Mouse (Mus musculus): ENCODE results near the gene Plekha6. TPM values are rescaled to one million over a fixed set of nuclear protein-coding genes. Genes with fewer than 3 reads are reported as not detected.

Plekha6 gene
- polyA plus RNA-seq, 1 experiment = 2.6 TPM

DNA sequence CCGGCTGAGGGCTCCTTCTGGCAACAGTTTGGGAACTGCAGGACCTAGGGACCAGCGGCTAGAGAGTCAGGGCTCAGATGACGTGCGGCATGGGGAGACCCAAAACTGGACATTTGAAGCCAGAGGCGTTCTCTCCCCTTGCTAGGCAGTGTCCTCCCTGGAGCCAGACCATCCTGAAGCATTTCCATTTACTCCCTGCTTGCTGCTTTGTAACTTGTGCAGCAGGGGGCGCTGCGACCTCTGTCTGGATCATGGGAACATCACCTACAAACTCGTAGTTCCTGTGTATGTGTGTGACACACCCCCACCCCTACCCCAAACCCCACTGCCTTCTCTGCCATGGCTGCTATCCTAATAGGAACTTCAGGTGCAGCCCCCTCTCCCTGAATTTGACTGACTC lies 150.4 kb downstream of the Plekha6 start:
- no peak overlapping the region for H3K4me3 ChIP-seq (ENCODE audit: insufficient read depth, low read length)
- H3K4me1 ChIP-seq (ENCODE audit: control insufficient read depth, insufficient read depth, low read length) = no peaks in the 10 kb centered on the region
- no peak overlapping the region for H3K27ac ChIP-seq (ENCODE audit: insufficient read depth, low read length)
- TF ChIP-seq CTCF (IDR thresholded peaks at IDR 0.05; ENCODE audit: borderline replicate concordance, insufficient read depth, low read length) (peak; percentile 66; the same call in 1 of the 2 replicates), POLR2A (IDR thresholded peaks at IDR 0.05; ENCODE audit: low read depth, low read length) (no peak)

DNA sequence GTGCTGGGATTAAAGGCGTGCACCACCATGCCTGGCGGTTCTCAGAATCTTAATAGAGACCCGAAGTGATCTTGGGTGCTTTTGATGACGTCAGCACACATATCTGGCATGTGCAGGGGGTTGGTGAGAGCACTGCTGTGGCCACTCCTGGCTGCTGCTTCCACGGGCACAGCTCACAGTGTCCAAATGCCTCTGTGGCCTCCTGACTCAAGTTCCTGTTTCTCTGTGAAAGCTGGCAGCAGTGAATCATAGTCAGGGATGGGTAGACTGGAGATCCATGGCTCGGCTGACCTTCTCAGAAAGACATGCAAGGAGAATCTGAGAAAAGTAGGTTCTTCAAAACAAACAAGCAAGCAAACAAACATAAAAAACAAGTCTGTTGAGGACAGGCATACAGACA lies 151.8 kb downstream of the Plekha6 start:
- H3K27ac ChIP-seq (ENCODE audit: insufficient read depth, low read length) = no peak overlapping the region
- TF ChIP-seq POLR2A (IDR thresholded peaks at IDR 0.05; ENCODE audit: low read depth, low read length) (no peak), CTCF (IDR thresholded peaks at IDR 0.05; ENCODE audit: borderline replicate concordance, insufficient read depth, low read length) (no peak)
- no peaks in the 10 kb centered on the region for H3K4me1 ChIP-seq (ENCODE audit: control insufficient read depth, insufficient read depth, low read length)
- no peak overlapping the region for H3K4me3 ChIP-seq (ENCODE audit: insufficient read depth, low read length)

DNA sequence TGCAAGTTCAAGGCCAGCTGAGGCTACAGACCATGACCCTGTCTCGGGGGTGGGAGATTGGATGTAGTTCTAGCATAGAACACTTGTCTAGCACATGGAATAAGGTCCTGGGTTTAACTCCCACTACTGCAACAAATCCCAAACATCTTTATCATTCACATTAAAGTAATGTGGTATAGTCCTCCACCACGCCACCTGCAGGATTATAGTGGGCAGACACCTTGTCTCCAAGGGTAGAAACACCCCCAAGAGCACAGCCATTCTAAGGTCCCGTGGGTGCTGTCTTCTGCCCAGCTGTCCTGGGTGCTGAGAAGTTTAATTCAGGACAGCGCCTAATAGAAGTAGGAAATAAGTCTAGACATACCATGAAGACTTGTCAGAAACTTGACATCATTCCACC lies 152.6 kb downstream of the Plekha6 start:
- no peak overlapping the region for H3K4me3 ChIP-seq (ENCODE audit: insufficient read depth, low read length)
- TF ChIP-seq CTCF (IDR thresholded peaks at IDR 0.05; ENCODE audit: borderline replicate concordance, insufficient read depth, low read length) (no peak), POLR2A (IDR thresholded peaks at IDR 0.05; ENCODE audit: low read depth, low read length) (no peak)

DNA sequence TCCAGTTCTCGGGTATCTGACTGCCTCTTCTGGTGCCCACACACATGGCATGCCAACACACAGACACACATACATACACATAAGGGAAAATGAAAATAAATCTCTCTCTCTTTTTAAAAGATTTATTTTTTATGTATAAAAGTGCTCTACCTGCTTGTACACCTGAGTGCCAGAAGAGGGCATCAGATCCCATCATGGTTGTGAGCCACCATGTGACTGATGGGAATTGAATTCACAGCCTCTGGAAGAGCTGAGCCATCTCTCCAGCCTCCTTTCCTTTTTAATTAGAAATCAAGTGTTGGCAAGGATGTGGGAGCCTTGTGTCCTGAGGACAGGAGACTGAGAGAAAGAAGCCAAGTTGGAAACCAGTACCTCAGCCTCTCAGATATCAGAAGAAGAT lies 153.1 kb downstream of the Plekha6 start:
- no peak overlapping the region for H3K27ac ChIP-seq (ENCODE audit: insufficient read depth, low read length)
- H3K4me1 ChIP-seq (ENCODE audit: control insufficient read depth, insufficient read depth, low read length) = no peaks in the 10 kb centered on the region
- no peak overlapping the region for H3K4me3 ChIP-seq (ENCODE audit: insufficient read depth, low read length)
- no peak for TF ChIP-seq POLR2A (IDR thresholded peaks at IDR 0.05; ENCODE audit: low read depth, low read length)
- TF ChIP-seq CTCF (IDR thresholded peaks at IDR 0.05; ENCODE audit: borderline replicate concordance, insufficient read depth, low read length) = no peak

More for the DNA sequence above, 152.6 kb downstream of the Plekha6 start:
- Histone ChIP-seq H3K4me1 (ENCODE audit: control insufficient read depth, insufficient read depth, low read length) (no peaks in the 10 kb centered on the region), H3K27ac (ENCODE audit: insufficient read depth, low read length) (no peak overlapping the region)

DNA sequence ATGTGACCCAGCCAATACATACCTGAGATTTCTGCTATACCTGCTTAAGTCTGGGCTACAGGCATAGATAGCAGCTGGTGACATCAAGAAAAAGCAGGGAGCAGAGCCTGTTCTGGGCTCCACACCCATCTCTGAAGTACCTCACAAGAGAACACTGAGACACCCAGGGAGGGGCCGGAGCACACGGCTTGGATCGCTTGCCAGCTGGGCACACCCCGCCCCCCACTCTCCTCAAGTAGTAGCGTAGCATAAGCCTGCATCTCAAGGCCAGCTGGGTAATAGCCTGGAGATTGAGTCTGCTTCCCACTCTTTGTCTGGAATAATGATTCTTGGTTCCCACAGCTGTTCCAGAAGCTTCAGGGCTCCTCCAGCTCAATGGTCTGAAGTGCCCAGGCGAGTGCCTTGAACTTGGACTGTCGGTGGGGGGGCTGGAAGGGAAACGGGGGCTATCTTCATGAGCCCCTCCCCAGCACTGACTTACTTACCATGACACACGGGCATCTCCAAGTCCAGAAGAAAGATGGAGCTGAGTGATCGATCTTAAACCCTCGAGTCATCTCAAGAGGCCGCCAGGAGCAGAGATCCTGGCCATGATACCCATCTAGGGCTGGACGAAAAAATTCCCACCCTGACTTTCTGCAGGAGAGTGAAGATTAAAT lies 157.4 kb downstream of the Plekha6 start, which contains the start of gene Kiss1:
Gene Kiss1, plus strand, starts transcription at position 609 of the 659 bp plus-strand sequence.
- H3K4me1 ChIP-seq (ENCODE audit: control insufficient read depth, insufficient read depth, low read length) = no peaks in the 10 kb centered on the region
- no peak within 1 kb of the TSS for H3K4me3 ChIP-seq (ENCODE audit: insufficient read depth, low read length)
- TF ChIP-seq POLR2A (IDR thresholded peaks at IDR 0.05; ENCODE audit: low read depth, low read length) = no peak
- TF ChIP-seq CTCF (IDR thresholded peaks at IDR 0.05; ENCODE audit: borderline replicate concordance, insufficient read depth, low read length) = no peak
- H3K27ac ChIP-seq (ENCODE audit: insufficient read depth, low read length) = no peak within 1 kb of the TSS

DNA sequence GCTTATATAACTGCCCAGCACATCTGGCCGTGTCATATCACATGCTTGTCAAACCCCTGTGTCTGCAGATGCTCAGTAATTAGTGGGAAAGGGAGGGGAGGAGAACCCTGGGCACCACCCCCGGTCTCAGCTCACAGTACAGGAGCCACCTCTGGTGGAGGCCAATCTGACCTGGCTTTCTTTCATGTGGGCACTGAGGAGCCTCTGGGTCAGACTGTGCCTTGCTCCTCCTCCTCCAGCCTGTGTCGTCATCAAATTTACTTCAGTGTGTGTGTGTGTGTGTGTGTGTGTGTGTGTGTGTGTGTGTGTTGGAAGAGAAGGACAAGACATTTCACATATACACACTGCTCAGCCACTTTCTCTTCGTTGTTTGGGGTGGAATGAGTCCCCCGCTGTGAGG lies 159.3 kb downstream of the Plekha6 start:
- no peak for TF ChIP-seq POLR2A (IDR thresholded peaks at IDR 0.05; ENCODE audit: low read depth, low read length)
- TF ChIP-seq CTCF (IDR thresholded peaks at IDR 0.05; ENCODE audit: borderline replicate concordance, insufficient read depth, low read length) = no peak
- Histone ChIP-seq H3K4me3 (ENCODE audit: insufficient read depth, low read length) (no peak overlapping the region), H3K4me1 (ENCODE audit: control insufficient read depth, insufficient read depth, low read length) (no peaks in the 10 kb centered on the region)

DNA sequence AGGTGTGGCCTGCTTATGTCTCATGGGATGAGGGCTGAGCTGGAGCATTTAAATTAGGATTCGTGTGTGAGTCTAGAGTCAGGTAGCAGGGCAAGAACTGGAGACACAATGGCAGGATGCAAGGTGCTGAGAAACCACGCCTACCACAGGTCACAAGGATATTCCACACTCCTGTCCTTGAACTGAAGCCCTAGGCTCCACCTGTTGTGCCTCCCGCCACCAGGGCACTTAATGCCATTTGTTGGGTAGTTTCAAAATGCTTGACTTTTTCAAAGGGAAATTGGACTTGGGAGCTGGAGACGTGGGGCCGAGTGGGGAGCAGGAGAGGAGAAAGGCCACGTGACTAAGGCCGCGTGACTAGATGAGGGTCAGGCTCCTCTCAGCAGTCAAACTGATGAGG lies 161.9 kb downstream of the Plekha6 start:
- TF ChIP-seq POLR2A (IDR thresholded peaks at IDR 0.05; ENCODE audit: low read depth, low read length) (no peak), CTCF (IDR thresholded peaks at IDR 0.05; ENCODE audit: borderline replicate concordance, insufficient read depth, low read length) (no peak)
- Histone ChIP-seq H3K27ac (ENCODE audit: insufficient read depth, low read length) (no peak overlapping the region), H3K4me1 (ENCODE audit: control insufficient read depth, insufficient read depth, low read length) (no peaks in the 10 kb centered on the region), H3K4me3 (ENCODE audit: insufficient read depth, low read length) (no peak overlapping the region)

More for the DNA sequence above, 159.3 kb downstream of the Plekha6 start:
- no peak overlapping the region for H3K27ac ChIP-seq (ENCODE audit: insufficient read depth, low read length)

DNA sequence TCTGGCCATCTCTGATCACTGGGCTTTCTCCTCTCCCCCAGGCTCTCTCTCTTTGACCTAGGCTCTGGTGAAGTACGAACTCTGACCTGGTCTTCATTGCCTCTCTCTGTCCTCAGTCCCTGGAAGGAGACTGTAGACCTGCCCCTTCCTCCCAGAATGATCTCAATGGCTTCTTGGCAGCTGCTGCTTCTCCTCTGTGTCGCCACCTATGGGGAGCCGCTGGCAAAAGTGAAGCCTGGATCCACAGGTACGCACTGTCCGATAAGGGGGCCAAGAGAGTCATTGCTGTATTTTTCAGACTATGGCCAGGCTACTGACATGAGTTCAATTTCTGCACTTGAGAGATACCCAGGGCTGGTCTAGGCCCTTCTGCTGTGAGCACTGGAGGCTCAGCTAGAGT lies 163.1 kb downstream of the Plekha6 start:
- no peak for TF ChIP-seq CTCF (IDR thresholded peaks at IDR 0.05; ENCODE audit: borderline replicate concordance, insufficient read depth, low read length)
- no peak for TF ChIP-seq POLR2A (IDR thresholded peaks at IDR 0.05; ENCODE audit: low read depth, low read length)
- H3K4me1 ChIP-seq (ENCODE audit: control insufficient read depth, insufficient read depth, low read length) = no peaks in the 10 kb centered on the region
- H3K27ac ChIP-seq (ENCODE audit: insufficient read depth, low read length) = no peak overlapping the region
- no peak overlapping the region for H3K4me3 ChIP-seq (ENCODE audit: insufficient read depth, low read length)

DNA sequence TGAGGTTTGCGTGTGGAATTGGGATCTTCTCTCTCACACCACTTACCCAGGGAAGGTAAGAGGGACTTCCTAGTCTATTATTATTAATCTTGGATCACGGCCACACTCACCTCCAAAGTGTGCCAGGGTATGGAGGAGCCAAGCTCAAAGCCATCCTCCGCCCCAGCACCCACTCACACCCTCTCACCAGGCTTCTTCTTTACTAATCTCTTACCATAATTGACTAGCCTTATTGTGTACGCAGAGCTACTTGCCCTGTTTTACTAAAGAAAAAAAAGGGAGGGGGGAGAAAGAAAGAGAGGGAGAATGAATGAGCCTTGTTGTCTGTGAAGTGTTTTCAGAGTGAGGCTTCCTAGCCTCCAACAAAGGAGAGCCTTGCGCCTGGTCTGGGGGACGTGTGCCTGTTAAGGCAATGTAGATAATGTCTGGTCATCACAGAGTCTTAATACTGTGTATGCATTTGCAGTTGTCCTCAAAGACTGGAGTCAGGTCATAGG lies 164.3 kb downstream of the Plekha6 start:
- no peak overlapping the region for H3K4me3 ChIP-seq (ENCODE audit: insufficient read depth, low read length)
- no peak for TF ChIP-seq POLR2A (IDR thresholded peaks at IDR 0.05; ENCODE audit: low read depth, low read length)
- TF ChIP-seq CTCF (IDR thresholded peaks at IDR 0.05; ENCODE audit: borderline replicate concordance, insufficient read depth, low read length) = no peak
- no peaks in the 10 kb centered on the region for H3K4me1 ChIP-seq (ENCODE audit: control insufficient read depth, insufficient read depth, low read length)
- no peak overlapping the region for H3K27ac ChIP-seq (ENCODE audit: insufficient read depth, low read length)

DNA sequence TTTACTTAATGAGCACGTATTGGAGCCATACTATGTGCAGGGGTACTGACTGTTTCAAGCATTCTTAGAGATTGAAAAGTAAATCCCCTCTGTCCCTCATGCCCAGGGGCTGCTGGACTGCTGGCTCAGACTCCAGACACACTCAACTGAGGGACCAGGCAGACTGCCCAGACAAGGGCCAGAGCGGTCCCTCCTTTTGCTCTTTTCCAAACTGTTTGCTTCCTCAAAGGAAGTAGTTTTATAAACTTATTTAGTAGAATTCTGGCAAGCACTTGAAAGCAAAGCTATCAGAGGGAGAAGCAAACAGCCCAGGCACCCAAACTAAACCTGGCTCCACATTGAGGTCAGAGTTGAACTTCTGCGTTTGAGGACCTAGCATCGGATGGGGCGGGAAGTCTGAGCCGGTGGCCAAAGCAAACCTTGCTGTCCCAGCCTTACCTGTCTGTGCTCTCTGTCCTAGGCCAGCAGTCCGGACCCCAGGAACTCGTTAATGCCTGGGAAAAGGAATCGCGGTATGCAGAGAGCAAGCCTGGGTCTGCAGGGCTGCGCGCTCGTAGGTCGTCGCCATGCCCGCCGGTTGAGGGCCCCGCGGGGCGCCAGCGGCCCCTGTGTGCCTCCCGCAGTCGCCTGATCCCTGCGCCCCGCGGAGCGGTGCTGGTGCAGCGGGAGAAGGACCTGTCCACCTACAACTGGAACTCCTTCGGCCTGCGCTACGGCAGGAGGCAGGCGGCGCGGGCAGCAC lies 165.1 kb downstream of the Plekha6 start:
- Histone ChIP-seq H3K4me1 (ENCODE audit: control insufficient read depth, insufficient read depth, low read length) (no peaks in the 10 kb centered on the region), H3K27ac (ENCODE audit: insufficient read depth, low read length) (no peak overlapping the region), H3K4me3 (ENCODE audit: insufficient read depth, low read length) (no peak overlapping the region)
- TF ChIP-seq POLR2A (IDR thresholded peaks at IDR 0.05; ENCODE audit: low read depth, low read length) (no peak), CTCF (IDR thresholded peaks at IDR 0.05; ENCODE audit: borderline replicate concordance, insufficient read depth, low read length) (no peak)

Data from embryonic fibroblast, embryonic 13.5 days (primary cell).